Mouse (Mus musculus) thymus, postnatal 14 days (tissue): ENCODE data around the gene Fbxo21.

Experiments used
- DNase-seq: peaks from one replicate; pipeline ENCODE4 v3.0.0; 2021

Fbxo21 gene

DNA sequence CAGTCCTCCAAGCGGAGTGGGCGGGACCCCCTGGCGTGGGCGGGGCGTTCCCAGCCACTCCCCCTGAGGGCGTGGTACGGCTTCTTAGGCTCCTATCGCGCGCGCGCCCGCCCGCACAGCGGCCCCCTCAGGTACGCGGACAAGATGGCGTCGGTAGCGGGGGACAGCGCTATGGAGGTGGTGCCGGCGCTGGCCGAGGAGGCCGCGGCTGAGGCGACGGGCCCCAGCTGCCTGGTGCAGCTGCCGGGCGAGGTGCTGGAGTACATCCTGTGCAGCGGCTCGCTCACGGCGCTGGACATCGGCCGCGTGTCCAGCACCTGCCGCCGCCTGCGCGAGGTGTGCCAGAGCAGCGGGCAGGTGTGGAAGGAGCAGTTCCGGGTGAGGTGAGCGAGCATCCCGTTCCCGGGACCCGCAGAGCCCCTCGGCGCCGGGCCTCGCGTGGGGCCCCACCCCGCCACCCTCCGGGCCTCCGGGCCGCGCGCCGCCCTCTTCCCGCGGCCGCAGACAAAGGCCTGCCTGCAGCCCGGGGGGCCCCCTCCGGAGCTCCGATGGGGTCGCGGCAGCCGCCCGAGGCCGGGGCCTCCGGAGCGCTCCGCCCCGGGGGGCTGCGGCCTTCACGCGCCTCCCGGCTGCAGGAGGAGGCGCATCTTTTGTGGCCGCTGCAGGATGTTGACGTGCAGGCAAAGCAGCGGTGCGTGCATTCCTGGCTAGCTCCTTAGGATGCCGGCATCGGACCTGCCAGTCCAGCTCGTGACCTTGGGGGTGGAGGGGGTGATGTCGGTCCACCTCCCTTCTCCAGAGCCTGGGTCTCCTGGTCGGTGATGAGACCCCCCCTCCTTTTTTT, at the start of gene Fbxo21:
Gene Fbxo21, plus strand, starts transcription at position 74 of the 844 bp plus-strand sequence.
- peak; percentile 96 for DNase-seq

DNA sequence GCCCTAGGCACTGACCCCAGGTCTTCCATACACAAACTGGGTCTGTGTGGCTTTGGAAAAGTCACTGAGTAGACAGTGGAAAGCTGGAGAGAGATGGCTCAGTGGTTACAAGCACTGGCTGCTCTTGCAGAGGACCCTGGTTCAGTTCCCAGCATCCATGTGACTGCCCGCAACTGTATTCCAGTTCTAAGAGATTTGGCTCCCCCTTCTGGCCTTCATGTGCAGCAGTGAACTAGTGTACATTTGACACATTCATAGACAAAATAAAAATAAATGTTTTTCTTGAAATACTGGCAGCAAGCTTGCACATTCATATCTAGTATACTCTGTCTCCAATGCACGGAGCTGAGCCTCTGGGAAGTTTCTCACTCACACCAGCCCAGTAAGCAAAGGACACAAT, 48.0 kb upstream of the Fbxo21 start:
- no peak for DNase-seq

DNA sequence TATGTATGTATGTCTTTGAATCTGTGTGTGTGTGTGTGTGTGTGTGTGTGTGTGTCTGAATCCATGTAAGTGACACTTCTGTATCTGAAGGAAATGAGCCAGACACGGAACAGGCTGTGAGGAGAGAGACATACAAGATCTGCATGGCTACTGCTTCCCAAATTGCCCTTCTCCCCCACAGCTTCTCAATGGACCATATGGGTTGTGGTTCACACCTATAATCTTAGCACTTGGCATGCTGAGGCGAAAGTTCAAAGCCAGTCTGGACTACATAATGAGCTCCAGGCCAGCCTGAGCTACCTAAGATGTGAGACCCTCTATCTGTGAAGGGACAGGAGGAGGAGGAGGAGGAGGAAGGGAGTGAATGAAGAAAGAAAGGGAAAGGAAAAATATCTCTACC, 44.3 kb upstream of the Fbxo21 start:
- no peak for DNase-seq

DNA sequence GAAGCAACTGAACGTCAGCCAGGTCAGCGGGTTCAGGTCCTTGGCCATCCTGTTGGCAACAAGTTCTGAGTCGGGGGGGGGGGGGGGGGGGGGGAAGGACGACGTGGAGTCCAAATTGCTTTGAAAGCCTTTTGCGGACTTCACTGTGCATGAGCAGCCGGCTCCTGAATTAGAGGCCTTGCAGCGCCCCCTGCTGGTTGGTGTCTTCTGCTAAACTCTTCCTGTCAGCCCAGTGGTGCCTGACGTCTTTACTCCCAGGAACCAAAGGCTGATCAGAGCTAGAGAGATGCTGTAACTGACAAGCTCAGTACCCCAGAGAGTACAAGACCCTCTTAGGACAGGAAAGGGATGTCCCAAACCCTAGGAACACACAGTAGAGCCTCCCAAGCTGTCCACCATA, 43.7 kb upstream of the Fbxo21 start:
- peak; percentile 78 for DNase-seq

DNA sequence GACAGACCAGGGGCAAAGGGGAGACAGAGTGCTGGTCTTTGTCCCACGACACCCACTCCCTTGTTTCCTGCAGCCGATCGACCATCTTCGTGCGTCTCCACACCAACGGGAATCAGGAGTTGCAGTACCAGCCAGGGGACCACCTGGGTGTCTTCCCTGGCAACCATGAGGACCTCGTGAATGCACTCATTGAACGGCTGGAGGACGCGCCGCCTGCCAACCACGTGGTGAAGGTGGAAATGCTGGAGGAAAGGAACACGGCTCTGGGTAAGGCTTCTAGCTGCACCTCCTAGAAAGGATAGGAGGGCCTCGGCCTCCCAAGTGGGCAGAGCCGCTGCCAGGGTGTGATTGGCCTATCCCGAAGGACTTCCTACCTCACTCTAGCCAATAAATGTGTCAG, 40.2 kb upstream of the Fbxo21 start:
- DNase-seq: no peak

DNA sequence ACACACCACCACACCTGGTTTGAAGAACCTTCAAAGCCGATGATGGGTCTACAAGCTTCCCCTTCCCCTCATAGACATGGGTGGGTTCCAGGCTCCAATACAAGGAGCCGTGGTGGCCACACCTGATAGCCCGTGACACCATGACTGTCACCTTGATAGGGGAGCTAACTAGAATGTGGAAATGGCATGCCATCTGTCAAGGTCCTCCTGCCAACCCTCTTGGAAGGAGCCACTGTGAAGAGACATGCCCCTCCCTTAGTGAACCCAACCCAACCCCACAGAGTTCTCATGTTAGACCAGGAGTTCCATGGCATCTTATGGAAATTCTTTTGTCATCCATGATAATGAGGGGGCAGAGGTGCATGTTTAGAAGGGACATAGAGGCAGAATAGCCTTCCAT, 39.3 kb upstream of the Fbxo21 start:
- DNase-seq: no peak

DNA sequence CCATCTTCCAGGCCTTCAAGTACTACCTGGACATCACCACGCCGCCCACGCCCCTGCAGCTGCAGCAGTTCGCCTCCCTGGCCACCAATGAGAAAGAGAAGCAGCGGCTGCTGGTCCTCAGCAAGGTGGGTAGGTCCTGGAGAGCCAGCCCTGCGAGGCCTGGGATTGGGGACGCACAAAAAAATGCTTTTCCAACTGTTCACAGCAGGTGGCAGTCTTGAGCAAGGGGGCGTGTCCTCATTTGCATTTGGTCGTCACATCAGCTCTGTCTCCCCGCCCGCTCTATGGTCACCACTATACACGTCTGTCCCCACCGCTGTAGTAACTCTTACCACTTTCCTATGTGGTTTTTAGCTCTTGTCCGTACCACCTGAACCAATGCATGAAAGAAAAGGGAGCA, 38.3 kb upstream of the Fbxo21 start:
- peak; percentile 75 for DNase-seq

DNA sequence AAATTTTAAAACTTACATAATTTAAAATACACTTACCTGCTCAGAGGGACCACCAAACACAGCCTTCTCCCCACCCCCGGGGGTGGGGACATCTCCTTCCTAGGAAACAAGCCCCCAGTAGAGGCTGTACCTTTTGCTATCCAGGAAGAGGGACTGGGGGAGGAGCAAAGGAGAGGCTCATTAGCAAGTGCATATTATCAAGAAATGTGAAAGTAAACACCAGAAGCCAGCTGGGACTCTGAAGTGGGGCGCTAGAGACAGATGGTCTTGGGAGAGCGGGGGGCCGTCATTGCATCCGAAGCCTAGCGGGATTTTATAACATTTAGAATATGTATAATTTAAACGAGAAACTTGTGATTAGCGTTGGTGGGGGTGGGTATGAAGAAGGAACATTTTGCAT, 37.1 kb upstream of the Fbxo21 start:
- no peak for DNase-seq

DNA sequence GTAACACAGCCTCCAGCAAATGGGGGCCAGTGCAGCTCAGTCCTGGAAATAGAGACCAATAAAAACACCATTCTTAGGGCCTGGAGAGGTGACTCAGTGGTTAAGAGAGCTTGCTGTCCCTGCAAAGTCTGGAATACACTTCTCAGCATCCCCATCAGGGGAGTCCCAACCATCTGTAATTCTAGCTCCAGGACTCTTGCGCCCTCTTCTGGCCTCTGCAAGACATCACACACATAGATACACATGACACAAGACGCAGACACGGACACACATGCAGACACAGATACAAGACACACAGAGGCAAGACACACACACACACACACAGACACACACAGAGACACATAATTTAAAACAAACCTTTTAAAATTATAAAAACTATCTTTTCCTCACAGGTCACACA, 35.0 kb upstream of the Fbxo21 start:
- DNase-seq: no peak

DNA sequence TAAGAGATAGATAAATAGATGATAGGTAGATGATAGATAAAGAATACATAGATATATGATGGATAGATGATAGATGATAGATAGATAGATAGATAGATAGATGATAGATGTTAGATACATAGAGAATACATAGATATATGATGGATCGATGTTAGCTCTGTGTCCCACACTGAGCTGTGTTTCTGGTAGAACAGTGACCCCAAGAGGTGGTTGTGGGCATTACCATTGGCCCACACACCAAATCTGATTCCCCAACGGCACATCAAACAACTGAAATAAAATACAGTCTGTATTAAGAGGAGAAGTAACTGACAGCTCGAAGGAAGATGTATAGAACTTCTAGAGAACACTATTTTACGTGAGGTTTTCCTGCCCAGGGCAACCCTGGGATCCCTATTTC, 29.9 kb upstream of the Fbxo21 start:
- DNase-seq: peak; percentile 39

DNA sequence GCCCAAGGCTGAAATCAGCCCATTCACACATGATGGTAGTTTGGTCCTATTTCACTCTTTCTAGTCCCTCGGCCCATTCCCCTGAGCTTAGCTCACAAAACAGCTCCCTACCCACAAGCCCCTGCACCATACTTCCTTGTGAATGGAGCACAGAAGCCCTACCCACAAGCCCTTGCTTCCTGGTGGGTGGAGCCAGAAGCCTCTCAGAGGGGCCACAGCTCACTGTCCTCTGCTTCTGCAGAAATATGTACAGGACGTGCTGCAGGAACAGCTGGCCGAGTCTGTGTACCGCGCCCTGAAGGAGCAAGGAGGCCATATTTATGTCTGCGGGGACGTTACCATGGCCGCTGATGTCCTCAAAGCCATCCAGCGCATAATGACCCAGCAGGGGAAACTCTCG, 27.1 kb upstream of the Fbxo21 start:
- DNase-seq: no peak

DNA sequence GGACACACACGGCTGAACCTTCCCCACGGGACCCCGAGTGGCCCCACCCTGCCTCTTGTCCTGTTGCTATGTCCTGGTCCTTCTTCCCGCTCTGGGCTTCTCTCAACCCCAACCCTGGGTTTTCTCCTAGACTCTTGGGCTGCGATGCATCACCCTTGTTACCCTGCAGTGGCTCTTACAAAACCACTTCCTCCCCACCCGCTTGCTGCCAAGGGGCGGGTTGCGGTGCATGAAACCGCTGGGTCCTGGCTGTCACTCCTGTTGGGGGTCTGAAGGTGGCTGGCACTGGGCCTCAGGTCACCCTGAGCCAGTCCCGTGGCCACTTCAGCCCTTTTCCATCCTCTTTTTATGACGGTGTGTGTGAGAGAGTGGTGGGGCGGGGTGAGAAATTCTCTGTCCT, 22.6 kb upstream of the Fbxo21 start:
- peak; percentile 40 for DNase-seq

DNA sequence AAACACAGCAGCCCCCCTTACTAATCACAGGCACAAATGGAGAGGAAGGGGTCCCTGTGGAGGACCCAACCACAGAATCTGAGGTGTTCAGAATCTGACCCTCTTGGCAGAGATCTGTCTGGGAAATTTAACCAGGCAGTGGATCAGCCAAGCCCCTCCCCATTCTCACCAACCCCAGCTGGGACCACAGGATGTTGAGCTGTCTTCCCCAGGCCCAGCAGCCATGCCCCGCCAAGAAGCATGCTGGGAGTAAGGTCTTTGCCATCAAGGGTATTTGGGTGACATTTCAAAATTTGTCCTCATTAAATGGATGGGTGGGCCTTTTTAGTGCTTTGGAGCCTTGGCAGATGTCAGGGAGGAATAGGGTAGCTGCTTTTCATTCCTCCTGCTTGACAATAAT, 22.1 kb upstream of the Fbxo21 start:
- peak; percentile 23 for DNase-seq

DNA sequence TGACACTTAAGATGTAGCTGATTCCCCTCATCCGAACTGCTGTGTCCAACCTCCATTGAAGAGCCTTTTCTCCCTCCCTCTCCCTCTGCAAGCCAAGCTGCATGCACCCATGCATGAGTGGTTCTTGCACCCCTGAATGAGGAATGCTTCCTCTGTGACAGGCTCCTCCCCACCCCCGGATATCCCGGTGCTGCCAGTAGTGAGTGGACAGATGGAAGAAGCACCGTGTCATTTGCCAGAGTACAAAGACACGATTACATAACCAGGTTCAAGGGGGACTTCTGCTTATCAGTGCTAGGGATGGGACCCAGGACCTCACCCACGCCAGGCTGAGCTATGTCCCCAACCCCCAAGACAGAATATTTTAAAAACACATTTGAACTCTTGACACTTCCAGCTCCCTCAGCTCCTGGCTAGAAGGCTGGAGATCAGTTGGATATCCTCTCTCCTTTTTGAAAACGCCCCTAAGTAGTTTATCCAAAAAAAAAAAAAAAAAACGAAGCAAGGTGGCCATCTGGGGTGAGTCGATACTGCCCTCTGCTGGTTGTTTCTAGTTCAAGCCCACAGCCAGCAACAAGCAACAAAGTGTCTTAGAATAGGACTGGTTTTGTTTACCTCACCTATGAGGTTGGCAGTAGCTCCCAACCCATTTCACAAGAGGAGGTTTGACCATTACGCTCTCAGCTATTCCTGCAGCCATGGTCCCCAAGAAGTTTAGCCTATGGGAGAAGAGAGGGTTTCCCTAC, 20.7 kb upstream of the Fbxo21 start:
- peak; percentile 53 for DNase-seq

DNA sequence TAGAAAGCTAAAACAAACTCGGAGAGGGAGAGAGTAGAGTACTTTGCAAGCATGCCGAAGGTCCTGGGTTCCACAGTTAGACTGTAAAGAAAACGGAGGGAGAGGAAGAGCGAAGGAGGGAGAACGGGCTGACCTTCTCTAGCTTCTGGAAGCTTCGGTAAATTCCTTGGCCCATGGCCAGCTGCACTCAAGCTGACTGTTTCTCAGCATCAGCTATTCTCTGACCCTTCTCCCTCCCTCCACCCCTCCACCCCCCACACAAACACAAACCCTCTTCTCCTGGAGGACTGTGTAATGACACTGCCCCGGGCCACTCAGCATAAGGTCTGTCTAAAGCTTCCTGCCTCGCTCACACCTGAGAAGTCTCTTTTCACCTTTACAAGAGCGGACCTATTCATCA, 11.8 kb upstream of the Fbxo21 start:
- DNase-seq: no peak

DNA sequence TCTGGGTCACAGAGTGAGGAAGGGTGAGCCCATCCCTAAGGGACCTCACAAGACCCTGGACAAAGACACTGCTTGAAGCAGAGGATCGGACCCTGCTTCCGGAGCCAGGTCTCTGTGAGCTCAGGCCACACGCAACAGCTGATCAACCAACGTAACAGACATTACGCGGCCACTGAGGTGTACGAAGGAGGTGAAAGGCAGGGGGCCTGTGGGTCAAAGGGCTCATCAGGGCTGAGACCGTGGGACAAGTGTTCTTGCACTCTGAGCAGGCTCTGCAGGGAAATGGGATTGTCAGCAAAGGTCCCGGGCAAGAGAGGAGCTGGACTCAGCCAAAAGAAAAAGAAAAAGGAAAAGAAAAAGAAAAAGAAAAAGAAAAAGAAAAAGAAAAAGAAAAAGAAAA, 9.6 kb upstream of the Fbxo21 start:
- no peak for DNase-seq

DNA sequence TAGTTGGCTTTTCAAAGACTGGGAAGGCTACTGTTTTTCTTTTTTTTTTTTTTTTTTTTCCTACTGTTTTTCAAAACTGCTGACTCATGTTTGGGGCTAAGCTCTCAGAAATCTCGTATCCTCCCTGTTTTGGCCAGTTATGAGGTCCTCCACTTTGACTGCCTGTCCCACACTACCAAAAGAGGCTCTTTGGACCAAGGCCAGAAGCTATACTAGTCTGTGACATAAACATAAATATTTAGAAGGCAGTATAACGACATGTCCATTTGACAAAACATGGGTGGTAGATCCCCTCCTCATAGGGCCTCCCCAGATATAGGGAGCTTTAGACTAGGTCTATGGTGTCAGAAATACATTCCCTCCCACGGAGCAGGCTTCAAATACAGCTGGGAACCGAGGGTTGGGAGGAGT, 8.9 kb upstream of the Fbxo21 start:
- DNase-seq: no peak

DNA sequence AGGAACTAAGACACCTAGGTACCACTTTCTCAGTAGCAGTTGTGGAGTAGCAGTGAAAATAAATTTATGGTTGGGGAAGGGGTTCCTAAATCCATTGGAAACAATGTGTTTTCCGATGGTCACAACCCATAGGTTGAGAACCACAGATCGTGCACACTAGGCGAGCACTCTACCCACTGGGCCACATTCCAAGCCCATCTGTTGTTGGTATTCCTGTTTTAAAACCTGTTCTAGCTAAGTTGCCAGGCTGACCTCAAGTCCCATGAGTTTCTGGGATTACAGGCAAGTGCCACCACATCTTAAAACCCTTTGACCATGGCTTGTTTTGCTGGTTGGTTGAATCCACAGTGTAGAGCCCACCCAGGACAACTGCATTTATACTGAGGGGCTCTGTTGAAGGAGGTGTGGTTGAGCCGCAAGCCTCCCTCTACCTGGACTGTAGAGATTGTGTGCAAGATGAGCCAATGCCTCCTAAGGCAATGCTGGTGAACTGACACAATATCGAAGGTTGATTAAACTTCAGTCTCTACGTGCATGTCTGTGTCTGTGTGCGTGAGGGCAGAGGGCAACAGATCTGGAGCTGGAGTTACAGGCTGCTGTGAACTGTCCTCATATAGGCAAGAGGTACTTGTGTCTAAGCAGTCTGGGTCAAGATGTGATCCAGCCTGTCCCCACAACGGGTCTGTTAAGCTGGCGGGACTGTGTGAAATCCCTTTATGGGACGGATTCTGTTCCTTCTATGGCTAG, 6.7 kb upstream of the Fbxo21 start:
- no peak for DNase-seq

DNA sequence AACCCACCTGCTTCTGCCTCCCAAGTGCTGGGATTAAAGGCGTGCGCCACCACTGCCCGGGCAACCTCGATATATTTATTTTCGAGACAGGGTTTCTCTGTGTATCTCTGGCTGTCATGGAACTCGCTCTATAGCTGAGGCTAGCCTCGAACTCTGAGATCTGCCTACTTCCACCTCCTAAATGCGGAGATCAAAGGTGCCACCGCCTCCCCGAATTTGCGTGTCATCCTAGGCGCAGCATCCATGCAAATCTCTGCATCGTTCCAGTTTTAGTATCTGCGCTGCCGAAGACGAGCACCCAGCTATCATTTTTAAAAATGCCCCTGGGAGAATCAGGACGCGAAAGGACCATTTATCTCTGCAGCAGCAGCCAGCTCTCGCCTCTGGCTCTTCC, 270 bp upstream of the Fbxo21 start:
- no peak for DNase-seq

DNA sequence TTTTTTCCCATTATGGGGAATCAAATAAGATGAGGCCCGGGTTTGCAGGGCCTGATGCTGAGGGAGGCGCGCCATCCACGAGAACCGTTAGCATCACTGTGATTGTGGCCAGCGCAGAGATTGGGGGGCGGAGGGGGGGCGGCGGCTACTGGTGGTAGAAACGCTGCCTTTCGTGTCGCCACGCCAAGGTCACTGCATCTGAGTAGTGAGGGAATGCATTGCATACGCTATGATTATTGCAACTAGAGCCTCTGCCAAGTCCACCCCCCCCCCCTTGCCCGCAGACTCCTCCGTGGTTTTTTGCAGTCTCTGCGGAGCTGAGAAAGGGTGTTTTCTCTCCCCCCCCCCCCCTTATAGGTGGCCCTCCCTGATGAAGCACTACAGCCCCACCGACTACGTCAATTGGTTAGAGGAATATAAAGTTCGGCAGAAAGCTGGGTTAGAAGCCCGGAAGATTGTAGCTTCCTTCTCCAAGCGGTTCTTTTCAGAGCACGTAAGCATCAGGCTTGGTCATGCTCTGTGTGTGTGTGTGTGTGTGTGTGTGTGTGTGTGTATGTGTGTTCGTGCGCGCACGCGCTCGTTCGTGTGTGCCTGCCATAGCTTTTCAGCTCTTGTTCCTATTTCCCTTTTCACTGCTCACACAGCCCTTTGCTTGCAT, 1.1 kb downstream of the Fbxo21 start:
- peak; percentile 45 for DNase-seq

DNA sequence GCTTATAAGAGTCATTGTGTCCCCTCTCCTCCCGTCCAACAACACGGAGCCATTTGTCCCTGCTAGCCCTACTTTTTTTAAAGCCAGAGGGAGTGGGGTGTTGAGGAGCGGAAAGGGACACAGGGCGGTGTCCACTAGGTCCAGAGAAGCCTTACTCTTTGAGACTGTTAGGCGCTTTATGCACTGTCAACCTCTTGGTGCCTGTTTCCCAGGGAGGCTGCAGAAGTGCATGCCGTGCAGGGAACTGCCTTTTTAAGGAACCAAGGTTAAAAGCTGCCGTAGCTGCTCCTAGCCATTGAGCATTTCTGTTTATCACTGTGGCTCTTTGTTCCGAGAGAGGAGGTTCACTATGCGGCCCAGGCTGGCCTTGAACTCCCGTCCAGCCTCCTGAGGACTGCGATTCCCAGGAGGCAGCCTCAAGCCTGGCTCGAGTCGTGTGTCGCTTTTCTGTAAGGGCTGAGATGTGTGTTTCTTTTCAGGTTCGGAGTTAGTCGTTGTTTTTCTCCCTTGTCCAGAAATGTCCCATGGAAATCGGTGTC, 1.7 kb downstream of the Fbxo21 start:
- no peak for DNase-seq

DNA sequence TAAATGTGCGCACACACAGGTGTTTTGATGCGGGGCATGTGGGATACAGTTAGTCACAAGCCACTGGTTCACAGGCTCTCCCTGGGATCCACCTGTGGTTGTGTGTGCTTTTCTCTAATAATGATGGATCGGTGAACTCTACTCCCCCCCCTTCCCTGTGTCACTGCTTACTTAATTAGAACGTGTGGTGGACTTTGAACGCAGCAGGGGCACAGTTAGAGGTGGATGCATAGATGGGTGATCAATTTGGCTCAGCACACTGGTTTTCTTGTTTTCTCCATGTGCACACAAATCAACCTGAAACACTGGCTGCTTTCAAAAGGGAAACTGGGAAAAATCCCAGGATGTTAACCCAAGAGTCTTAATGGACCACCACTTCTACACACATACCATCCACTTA, 2.6 kb downstream of the Fbxo21 start:
- no peak for DNase-seq

DNA sequence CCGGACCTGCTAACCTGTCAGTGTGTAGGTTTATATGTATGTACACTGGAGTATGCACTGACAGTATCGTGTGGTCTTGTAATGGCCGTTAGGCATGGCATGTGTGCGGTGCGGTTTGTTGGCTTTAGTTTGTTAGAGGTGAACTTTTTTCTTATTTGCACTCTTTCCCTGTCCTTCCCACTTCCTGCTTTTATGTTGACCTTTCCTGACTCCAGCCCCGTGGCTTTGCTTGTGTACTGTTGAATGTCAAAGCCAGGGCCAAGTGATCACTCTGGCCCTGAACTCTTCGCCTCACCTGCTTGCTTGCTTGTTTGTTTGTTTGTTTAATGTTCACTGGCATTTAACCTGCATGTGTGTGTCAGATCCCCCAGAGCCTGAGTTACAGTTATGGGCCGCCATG, 4.4 kb downstream of the Fbxo21 start:
- no peak for DNase-seq
